Mouse (Mus musculus): ENCODE results near the gene Kat6b. TPM values are rescaled to one million over a fixed set of nuclear protein-coding genes. Genes with fewer than 3 reads are reported as not detected.

The Kat6b gene
- polyA plus RNA-seq, 1 experiment from 2014 or later, result 34.6 TPM

- Histone ChIP-seq H3K9ac (replicated peaks; ENCODE audit: low read depth, low read length) (no peak overlapping the region), H3K9me3 (ENCODE audit: control insufficient read depth, low read length) (no peaks in the 10 kb centered on the region), H3K4me2 (ENCODE audit: low read length) (no peak overlapping the region), H3K36me3 (ENCODE audit: control insufficient read depth, insufficient read depth) (no peaks in the 10 kb centered on the region), H3K4me1 (replicated peaks; ENCODE audit: control insufficient read depth, insufficient read depth, low read length) (peaks cover 26% of the 10 kb centered on the region), H3K27ac (ENCODE audit: low read length) (no peak overlapping the region), H3K27me3 (replicated peaks; ENCODE audit: control insufficient read depth, insufficient read depth, low read length) (no peaks in the 10 kb centered on the region), H3K4me3 (replicated peaks; ENCODE audit: low read length) (no peak overlapping the region)
- WGBS, result 76% methylated on average over 2 of the region's 2 CpGs
- ATAC-seq, result no peak
Observed at GRCm38 (mm10) chr14:21587931-21588330, 106.7 kb downstream of the Kat6b start.

- 76% methylated on average over 7 of the region's 7 CpGs for WGBS
- no peak overlapping the region for H3K4me2 ChIP-seq (ENCODE audit: low read length)
Observed at GRCm38 (mm10) chr14:21589620-21590019, 108.4 kb downstream of the Kat6b start.

GRCm38 (mm10) chr14:21590205-21590604, 109.0 kb downstream of the Kat6b start:
- peaks cover 16% of the 10 kb centered on the region for H3K4me1 ChIP-seq (replicated peaks; ENCODE audit: control insufficient read depth, insufficient read depth, low read length)
- no peak overlapping the region for H3K27ac ChIP-seq (ENCODE audit: low read length)
- no peak overlapping the region for H3K9ac ChIP-seq (replicated peaks; ENCODE audit: low read depth, low read length)
- no peaks in the 10 kb centered on the region for H3K9me3 ChIP-seq (ENCODE audit: control insufficient read depth, low read length)
- no peak overlapping the region for H3K4me2 ChIP-seq (ENCODE audit: low read length)
- H3K27me3 ChIP-seq (replicated peaks; ENCODE audit: control insufficient read depth, insufficient read depth, low read length), result no peaks in the 10 kb centered on the region
- 96% methylated on average over 4 of the region's 4 CpGs for WGBS
- no peak for ATAC-seq
- no peaks in the 10 kb centered on the region for H3K36me3 ChIP-seq (ENCODE audit: control insufficient read depth, insufficient read depth)
- no peak overlapping the region for H3K4me3 ChIP-seq (replicated peaks; ENCODE audit: low read length)

More at GRCm38 (mm10) chr14:21589620-21590019, 108.4 kb downstream of the Kat6b start:
- H3K36me3 ChIP-seq (ENCODE audit: control insufficient read depth, insufficient read depth), result no peaks in the 10 kb centered on the region
- H3K4me1 ChIP-seq (replicated peaks; ENCODE audit: control insufficient read depth, insufficient read depth, low read length), result peaks cover 19% of the 10 kb centered on the region
- H3K4me3 ChIP-seq (replicated peaks; ENCODE audit: low read length), result no peak overlapping the region
- no peaks in the 10 kb centered on the region for H3K9me3 ChIP-seq (ENCODE audit: control insufficient read depth, low read length)
- no peak for ATAC-seq
- no peak overlapping the region for H3K27ac ChIP-seq (ENCODE audit: low read length)
- no peak overlapping the region for H3K9ac ChIP-seq (replicated peaks; ENCODE audit: low read depth, low read length)
- H3K27me3 ChIP-seq (replicated peaks; ENCODE audit: control insufficient read depth, insufficient read depth, low read length), result no peaks in the 10 kb centered on the region

- no peak for ATAC-seq
- WGBS, result 89% methylated on average over 1 of the region's 1 CpGs
- Histone ChIP-seq H3K27me3 (replicated peaks; ENCODE audit: control insufficient read depth, insufficient read depth, low read length) (no peaks in the 10 kb centered on the region), H3K4me3 (replicated peaks; ENCODE audit: low read length) (no peak overlapping the region), H3K4me1 (replicated peaks; ENCODE audit: control insufficient read depth, insufficient read depth, low read length) (peaks cover 5% of the 10 kb centered on the region; the same call in 1 of the 2 replicates), H3K9ac (replicated peaks; ENCODE audit: low read depth, low read length) (no peak overlapping the region), H3K36me3 (ENCODE audit: control insufficient read depth, insufficient read depth) (no peaks in the 10 kb centered on the region), H3K9me3 (ENCODE audit: control insufficient read depth, low read length) (no peaks in the 10 kb centered on the region), H3K4me2 (ENCODE audit: low read length) (no peak overlapping the region), H3K27ac (ENCODE audit: low read length) (no peak overlapping the region)
Observed at GRCm38 (mm10) chr14:21592152-21592551, 110.9 kb downstream of the Kat6b start.

GRCm38 (mm10) chr14:21592985-21593750, 111.9 kb downstream of the Kat6b start:
- H3K4me3 ChIP-seq (replicated peaks; ENCODE audit: low read length), result no peak overlapping the region
- no peaks in the 10 kb centered on the region for H3K27me3 ChIP-seq (replicated peaks; ENCODE audit: control insufficient read depth, insufficient read depth, low read length)
- H3K4me2 ChIP-seq (ENCODE audit: low read length), result no peak overlapping the region
- H3K27ac ChIP-seq (ENCODE audit: low read length), result no peak overlapping the region
- H3K4me1 ChIP-seq (replicated peaks; ENCODE audit: control insufficient read depth, insufficient read depth, low read length), result peaks cover 5% of the 10 kb centered on the region; the same call in 1 of the 2 replicates
- no peak overlapping the region for H3K9ac ChIP-seq (replicated peaks; ENCODE audit: low read depth, low read length)
- H3K9me3 ChIP-seq (ENCODE audit: control insufficient read depth, low read length), result no peaks in the 10 kb centered on the region
- H3K36me3 ChIP-seq (ENCODE audit: control insufficient read depth, insufficient read depth), result no peaks in the 10 kb centered on the region
- no peak for ATAC-seq
- WGBS, result 87% methylated on average over 8 of the region's 8 CpGs

- WGBS, result 7% methylated on average over 9 of the region's 9 CpGs
- peak overlapping the region; percentile 41 for H3K27ac ChIP-seq (ENCODE audit: low read length)
- H3K9ac ChIP-seq (replicated peaks; ENCODE audit: low read depth, low read length), result no peak overlapping the region
- H3K4me3 ChIP-seq (replicated peaks; ENCODE audit: low read length), result no peak overlapping the region
- H3K4me1 ChIP-seq (replicated peaks; ENCODE audit: control insufficient read depth, insufficient read depth, low read length), result peaks cover 18% of the 10 kb centered on the region
- peak; percentile 66 for ATAC-seq
- H3K36me3 ChIP-seq (ENCODE audit: control insufficient read depth, insufficient read depth), result no peaks in the 10 kb centered on the region
- no peak overlapping the region for H3K4me2 ChIP-seq (ENCODE audit: low read length)
- H3K27me3 ChIP-seq (replicated peaks; ENCODE audit: control insufficient read depth, insufficient read depth, low read length), result no peaks in the 10 kb centered on the region
- H3K9me3 ChIP-seq (ENCODE audit: control insufficient read depth, low read length), result no peaks in the 10 kb centered on the region
Observed at GRCm38 (mm10) chr14:21599446-21600173, 118.4 kb downstream of the Kat6b start.

GRCm38 (mm10) chr14:21600174-21600566, 118.9 kb downstream of the Kat6b start:
- H3K27ac ChIP-seq (ENCODE audit: low read length), result peak overlapping the region; percentile 41
- H3K9me3 ChIP-seq (ENCODE audit: control insufficient read depth, low read length), result no peaks in the 10 kb centered on the region
- H3K36me3 ChIP-seq (ENCODE audit: control insufficient read depth, insufficient read depth), result no peaks in the 10 kb centered on the region
- no peak overlapping the region for H3K4me2 ChIP-seq (ENCODE audit: low read length)
- H3K27me3 ChIP-seq (replicated peaks; ENCODE audit: control insufficient read depth, insufficient read depth, low read length), result no peaks in the 10 kb centered on the region
- WGBS, result 17% methylated on average over 5 of the region's 5 CpGs
- ATAC-seq, result peak; percentile 23; the same call in 1 of the 2 replicates
- H3K9ac ChIP-seq (replicated peaks; ENCODE audit: low read depth, low read length), result no peak overlapping the region
- no peak overlapping the region for H3K4me3 ChIP-seq (replicated peaks; ENCODE audit: low read length)
- peaks cover 18% of the 10 kb centered on the region for H3K4me1 ChIP-seq (replicated peaks; ENCODE audit: control insufficient read depth, insufficient read depth, low read length)

GRCm38 (mm10) chr14:21600628-21601027, 119.4 kb downstream of the Kat6b start:
- Histone ChIP-seq H3K36me3 (ENCODE audit: control insufficient read depth, insufficient read depth) (no peaks in the 10 kb centered on the region), H3K4me1 (replicated peaks; ENCODE audit: control insufficient read depth, insufficient read depth, low read length) (peaks cover 18% of the 10 kb centered on the region), H3K27ac (ENCODE audit: low read length) (0 out of 2 replicates have a peak overlapping the region, but pooled peaks have one; percentile 16), H3K27me3 (replicated peaks; ENCODE audit: control insufficient read depth, insufficient read depth, low read length) (no peaks in the 10 kb centered on the region), H3K9me3 (ENCODE audit: control insufficient read depth, low read length) (no peaks in the 10 kb centered on the region), H3K4me3 (replicated peaks; ENCODE audit: low read length) (no peak overlapping the region), H3K9ac (replicated peaks; ENCODE audit: low read depth, low read length) (no peak overlapping the region), H3K4me2 (ENCODE audit: low read length) (no peak overlapping the region)
- no peak for ATAC-seq
- 64% methylated on average over 1 of the region's 1 CpGs for WGBS

GRCm38 (mm10) chr14:21602166-21602565, 120.9 kb downstream of the Kat6b start:
- Histone ChIP-seq H3K27me3 (replicated peaks; ENCODE audit: control insufficient read depth, insufficient read depth, low read length) (no peaks in the 10 kb centered on the region), H3K4me1 (replicated peaks; ENCODE audit: control insufficient read depth, insufficient read depth, low read length) (peaks cover 18% of the 10 kb centered on the region), H3K36me3 (ENCODE audit: control insufficient read depth, insufficient read depth) (no peaks in the 10 kb centered on the region), H3K4me3 (replicated peaks; ENCODE audit: low read length) (no peak overlapping the region), H3K9me3 (ENCODE audit: control insufficient read depth, low read length) (no peaks in the 10 kb centered on the region), H3K4me2 (ENCODE audit: low read length) (no peak overlapping the region), H3K27ac (ENCODE audit: low read length) (no peak overlapping the region), H3K9ac (replicated peaks; ENCODE audit: low read depth, low read length) (no peak overlapping the region)
- 76% methylated on average over 12 of the region's 12 CpGs for WGBS
- ATAC-seq, result no peak
